Mouse (Mus musculus) adrenal gland, postnatal 4 days (tissue): ENCODE results near the gene Zbtb46. TPM values are rescaled to one million over a fixed set of nuclear protein-coding genes. Genes with fewer than 3 reads are reported as not detected.

Source experiments
- DNase-seq, 2 experiments: peaks; one replicate each; pipeline ENCODE4 v3.0.0; 2021 to 2022; ENCODE audit warnings: low spot score in 2 of 2, mixed read lengths in 2 of 2
- total RNA-seq, 2 experiments: library from RNA; stranded (reverse); gene quantifications; 2 replicates each; pipeline ENCODE4 v1.2.3; 2021

The Zbtb46 gene
- total RNA-seq, 2 experiments from 2014 or later, result 27.3 to 28.4 TPM

GRCm38 (mm10) chr2:181370001-181370400, 89.2 kb downstream of the Zbtb46 start:
- DNase-seq, result no peak

- DNase-seq, result no peak
Observed at GRCm38 (mm10) chr2:181365655-181366075, 93.6 kb downstream of the Zbtb46 start.

GRCm38 (mm10) chr2:181364860-181365596, 94.2 kb downstream of the Zbtb46 start, which contains the start of the genes Zgpat and Arfrp1:
TSS of gene Zgpat (plus strand) at chr2:181364928.
TSS of gene Arfrp1 (minus strand) at chr2:181365404.
- DNase-seq, result peak; percentile 67 to 68

- DNase-seq, result no peak
Observed at GRCm38 (mm10) chr2:181364487-181364859, 94.8 kb downstream of the Zbtb46 start.

GRCm38 (mm10) chr2:181363946-181364345, 95.3 kb downstream of the Zbtb46 start:
- no peak for DNase-seq

- no peak for DNase-seq
Observed at GRCm38 (mm10) chr2:181356780-181357179, 102.4 kb downstream of the Zbtb46 start.

- DNase-seq, result no peak
Observed at GRCm38 (mm10) chr2:181342766-181343165, 116.5 kb downstream of the Zbtb46 start.

- DNase-seq, result no peak
Observed at GRCm38 (mm10) chr2:181340426-181340825, 118.8 kb downstream of the Zbtb46 start.

Other genes starting within 250 kb of the Zbtb46 start
- under 1 TPM; 0.20 to 0.85 TPM for gene Srms, start 246.2 kb downstream of the Zbtb46 start, total RNA-seq
- gene Fndc11, start 239.4 kb downstream of the Zbtb46 start, total RNA-seq, result under 1 TPM; 0.25 to 0.28 TPM
- gene Helz2, start 217.4 kb downstream of the Zbtb46 start, total RNA-seq, result 10 to 100 TPM; 16.7 to 17.1 TPM
- gene Gmeb2, start 171.4 kb downstream of the Zbtb46 start, total RNA-seq, result 10 to 100 TPM; 27.9 to 30.8 TPM
- gene Stmn3, start 144.9 kb downstream of the Zbtb46 start, total RNA-seq, result 10 to 100 TPM; 32.2 to 45.5 TPM
- 10 to 100 TPM; 65.6 to 69.4 TPM for gene Rtel1, start 139.7 kb downstream of the Zbtb46 start, total RNA-seq
- 10 to 100 TPM; 37.0 to 42.4 TPM for gene Zgpat, start 94.5 kb downstream of the Zbtb46 start, total RNA-seq
- gene Arfrp1, start 94.0 kb downstream of the Zbtb46 start, total RNA-seq, result 10 to 100 TPM; 43.6 to 48.9 TPM
- gene Lime1, start 79.3 kb downstream of the Zbtb46 start, total RNA-seq, result 10 to 100 TPM; 21.8 to 28.4 TPM
- gene Abhd16b, start 33.8 kb upstream of the Zbtb46 start, total RNA-seq, result not detected
- gene Tpd52l2, start 37.7 kb upstream of the Zbtb46 start, total RNA-seq, result 100 to 1,000 TPM; 120 to 121 TPM
- 100 to 1,000 TPM; 120 to 131 TPM for gene Dnajc5, start 61.1 kb upstream of the Zbtb46 start, total RNA-seq
- gene Uckl1, start 125.5 kb upstream of the Zbtb46 start, total RNA-seq, result 100 to 1,000 TPM; 106 to 113 TPM
- 10 to 100 TPM; 72.3 to 73.4 TPM for gene Prpf6, start 132.4 kb upstream of the Zbtb46 start, total RNA-seq
- 100 to 1,000 TPM; 141 to 143 TPM for gene Zfp512b, start 133.4 kb upstream of the Zbtb46 start, total RNA-seq
- 10 to 100 TPM; 23.8 to 25.5 TPM for gene Samd10, start 139.8 kb upstream of the Zbtb46 start, total RNA-seq
- gene Gm29797, start 197.6 kb upstream of the Zbtb46 start, total RNA-seq, result under 1 TPM; 0.42 TPM
- gene Sox18, start 212.2 kb upstream of the Zbtb46 start, total RNA-seq, result 10 to 100 TPM; 45.2 to 47.3 TPM
- 10 to 100 TPM; 23.6 to 24.3 TPM for gene Tcea2, start 220.9 kb upstream of the Zbtb46 start, total RNA-seq
- 10 to 100 TPM; 30.2 to 31.1 TPM for gene Rgs19, start 234.6 kb upstream of the Zbtb46 start, total RNA-seq
- not detected for gene Lkaaear1, start 239.0 kb upstream of the Zbtb46 start, total RNA-seq